Mouse (Mus musculus): ENCODE data around the gene Shcbp1l.

- no peak for TF ChIP-seq POLR2A (IDR thresholded peaks at IDR 0.05; ENCODE audit: insufficient read depth, low read depth, low read length)
- no peak for TF ChIP-seq CTCF (IDR thresholded peaks at IDR 0.05; ENCODE audit: insufficient read depth, low read depth, low read length)
Measured at GRCm38 (mm10) chr1:153385081-153385480, 39.9 kb upstream of the Shcbp1l start.
